Mouse (Mus musculus) small intestine, adult 2 months (tissue): ENCODE results near the gene Hspd1.

Source experiments
- CTCF ChIP-seq: fragments of 200-500 bp; IDR thresholded peaks from 2 replicates; pipeline ENCODE4 v1.5.1; 2012; ENCODE audit warnings: low read depth, mild to moderate bottlenecking, control low read depth, inconsistent platforms, low read length, moderate library complexity, mixed read lengths; ENCODE audit not compliant: insufficient replicate concordance, insufficient read length; ENCODE audit errors: extremely low read depth
- POLR2A ChIP-seq: fragments of 200-500 bp; IDR thresholded peaks from 2 replicates; pipeline ENCODE4 v1.6.1; 2012; ENCODE audit warnings: low read depth, mild to moderate bottlenecking, control low read depth, inconsistent platforms, low read length, moderate library complexity

DNA sequence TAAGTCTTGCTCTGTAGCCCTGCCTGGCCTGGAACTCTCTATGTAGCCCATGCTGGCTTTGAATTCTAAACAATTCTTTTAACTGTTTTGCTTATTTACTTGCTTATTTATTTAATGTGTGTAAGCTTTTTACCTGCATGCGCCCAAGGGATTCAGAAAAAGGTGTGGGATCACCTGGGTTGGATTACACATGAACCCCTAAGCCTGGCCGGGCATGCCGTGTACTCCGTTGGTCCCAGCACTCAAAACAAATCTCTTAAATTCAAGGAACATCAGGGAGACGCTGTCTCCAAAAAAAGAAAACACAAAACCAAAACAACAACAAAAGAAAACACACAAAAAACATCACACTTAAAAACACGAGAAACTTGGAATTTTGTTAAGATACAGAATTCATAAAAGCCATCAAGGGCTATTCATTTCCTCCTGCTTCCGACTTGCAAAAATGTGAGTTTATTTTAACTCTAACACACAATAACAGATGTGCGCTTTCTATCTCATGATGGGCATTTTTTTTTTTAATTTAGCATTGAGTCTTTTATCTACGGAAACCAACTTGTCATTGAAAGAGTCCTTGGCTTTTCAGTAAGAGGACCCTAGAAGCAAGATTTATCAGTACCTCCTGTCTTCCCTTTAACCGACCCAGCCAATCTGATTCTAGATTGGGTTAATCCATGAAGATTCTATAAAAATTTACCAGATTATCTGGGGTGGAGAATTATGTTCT is 42.3 kb upstream of the Hspd1 start:
- no peak for TF ChIP-seq CTCF
- TF ChIP-seq POLR2A, result no peak
